Mouse (Mus musculus) forebrain, embryonic 12.5 days (tissue): ENCODE data around the gene Mogat2. TPM values are rescaled to one million over a fixed set of nuclear protein-coding genes. Genes with fewer than 3 reads are reported as not detected.

Source experiments
- ATAC-seq: fragments of 200-750 bp; cut with Nextera tagmentation; 2 replicates; pipeline ENCODE4 v1.8.0; 2017; ENCODE audit warnings: moderate TSS enrichment; ENCODE audit not compliant: low FRiP score
- H3K27ac ChIP-seq: fragments of 300-500 bp; sonication (generic); 2 replicates; pipeline ENCODE4 v1.5.1; 2016; ENCODE audit warnings: mild to moderate bottlenecking
- H3K27me3 ChIP-seq: fragments of 300-500 bp; sonication (generic); 2 replicates; pipeline ENCODE4 v1.6.1; 2016; ENCODE audit warnings: mild to moderate bottlenecking
- H3K36me3 ChIP-seq: fragments of 300-500 bp; sonication (generic); replicated peaks from 2 replicates; pipeline ENCODE4 v1.6.1; 2016; ENCODE audit warnings: mild to moderate bottlenecking
- H3K4me1 ChIP-seq: fragments of 300-500 bp; sonication (generic); 2 replicates; pipeline ENCODE4 v1.6.1; 2016
- H3K4me2 ChIP-seq: fragments of 300-500 bp; sonication (generic); 2 replicates; pipeline ENCODE4 v1.6.1; 2016; ENCODE audit warnings: mild to moderate bottlenecking, moderate library complexity
- H3K4me3 ChIP-seq: fragments of 300-500 bp; sonication (generic); replicated peaks from 2 replicates; pipeline ENCODE4 v1.5.1; 2016; ENCODE audit warnings: mild to moderate bottlenecking
- H3K9ac ChIP-seq: fragments of 300-500 bp; sonication (generic); 2 replicates; pipeline ENCODE4 v1.6.1; 2016; ENCODE audit warnings: mild to moderate bottlenecking
- H3K9me3 ChIP-seq: fragments of 300-500 bp; sonication (generic); 2 replicates; pipeline ENCODE4 v1.6.1; 2016
- WGBS: fragments of 180-500 bp; shearing (Covaris S2); methylation state at CpG from one replicate; pipeline ENCODE4 v1.1.7; 2016; 5-methylcytosine and 5-hydroxymethylcytosine counted together
- polyA plus RNA-seq: library from polyadenylated mRNA; unstranded; fragments of >200 nt; fragmentation: Nextera tagmentation; extraction: Ambion mirVana; gene quantifications from 2 replicates; pipeline ENCODE4 v1.2.1, GENCODE M21; 2016

Gene Mogat2
- polyA plus RNA-seq, 1 experiment from 2014 or later, result 4.5 TPM

- Histone ChIP-seq H3K4me2 (no peak overlapping the region), H3K36me3 (no peaks in the 10 kb centered on the region), H3K9me3 (no peaks in the 10 kb centered on the region), H3K4me3 (no peak overlapping the region), H3K27me3 (peaks cover 7% of the 10 kb centered on the region), H3K9ac (no peak overlapping the region), H3K27ac (no peak overlapping the region), H3K4me1 (peaks cover 16% of the 10 kb centered on the region)
- no peak for ATAC-seq
- 77% methylated on average over 4 of the region's 4 CpGs for WGBS
Measured at GRCm38 (mm10) chr7:99263509-99263908, 25.1 kb upstream of the Mogat2 start.

DNA sequence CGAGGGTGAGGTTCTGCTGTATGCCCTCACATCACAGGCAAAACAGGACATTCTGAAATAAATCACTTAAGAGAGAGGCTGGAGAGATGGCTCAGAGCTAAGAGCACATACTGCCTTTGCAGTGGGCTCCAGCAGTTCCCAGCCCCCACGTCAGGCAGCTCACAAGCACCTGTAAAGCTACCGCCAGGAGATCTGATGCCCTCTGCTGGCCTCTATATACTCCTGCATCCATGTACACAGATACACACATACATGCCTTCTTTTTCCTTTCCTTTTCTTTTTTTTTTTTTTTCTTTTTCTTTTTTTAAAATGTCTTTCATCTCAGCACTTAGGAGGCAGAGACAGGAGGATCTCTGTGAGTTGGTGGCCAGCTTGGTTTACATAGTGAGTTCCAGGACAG lies 23.5 kb upstream of the Mogat2 start:
- no peaks in the 10 kb centered on the region for H3K9me3 ChIP-seq
- no peak overlapping the region for H3K4me3 ChIP-seq
- H3K4me1 ChIP-seq, result peaks cover 5% of the 10 kb centered on the region
- ATAC-seq, result no peak
- no peak overlapping the region for H3K27ac ChIP-seq
- H3K9ac ChIP-seq, result no peak overlapping the region
- 48% methylated on average over 3 of the region's 3 CpGs for WGBS
- H3K36me3 ChIP-seq, result no peaks in the 10 kb centered on the region
- H3K4me2 ChIP-seq, result no peak overlapping the region
- peaks cover 7% of the 10 kb centered on the region for H3K27me3 ChIP-seq

DNA sequence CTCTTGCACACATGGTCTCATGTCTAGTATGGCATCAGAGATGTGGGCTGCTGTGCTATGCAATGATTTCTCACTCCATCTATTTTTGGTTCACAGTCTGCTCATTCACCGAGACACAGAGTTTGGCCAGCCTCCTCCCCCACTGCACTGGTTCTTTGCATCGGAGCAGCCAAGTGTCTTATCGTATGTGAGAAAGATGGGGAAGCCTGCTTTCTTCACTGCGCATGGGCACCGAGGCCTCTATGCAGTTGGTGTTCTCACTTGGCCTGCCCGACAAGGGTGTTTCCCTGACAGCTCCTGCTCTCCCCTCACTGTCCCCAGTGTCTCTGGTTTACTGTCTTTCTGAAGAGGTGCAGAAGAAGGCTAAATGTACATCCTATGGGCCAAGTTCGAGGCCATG lies 16.6 kb upstream of the Mogat2 start:
- Histone ChIP-seq H3K36me3 (no peaks in the 10 kb centered on the region), H3K4me2 (no peak overlapping the region), H3K9me3 (no peaks in the 10 kb centered on the region), H3K4me3 (no peak overlapping the region), H3K4me1 (no peaks in the 10 kb centered on the region), H3K27ac (no peak overlapping the region), H3K9ac (no peak overlapping the region), H3K27me3 (peaks cover 10% of the 10 kb centered on the region; the same call in 1 of the 2 replicates)
- 92% methylated on average over 7 of the region's 7 CpGs for WGBS
- ATAC-seq, result no peak

GRCm38 (mm10) chr7:99250386-99250785 lies 12.0 kb upstream of the Mogat2 start:
- no peak for ATAC-seq
- Histone ChIP-seq H3K4me2 (no peak overlapping the region), H3K36me3 (no peaks in the 10 kb centered on the region), H3K4me1 (peaks cover 3% of the 10 kb centered on the region), H3K9ac (no peak overlapping the region), H3K9me3 (no peaks in the 10 kb centered on the region), H3K4me3 (no peak overlapping the region), H3K27me3 (peaks cover 24% of the 10 kb centered on the region), H3K27ac (no peak overlapping the region)
- WGBS, result 36% methylated on average over 9 of the region's 9 CpGs

DNA sequence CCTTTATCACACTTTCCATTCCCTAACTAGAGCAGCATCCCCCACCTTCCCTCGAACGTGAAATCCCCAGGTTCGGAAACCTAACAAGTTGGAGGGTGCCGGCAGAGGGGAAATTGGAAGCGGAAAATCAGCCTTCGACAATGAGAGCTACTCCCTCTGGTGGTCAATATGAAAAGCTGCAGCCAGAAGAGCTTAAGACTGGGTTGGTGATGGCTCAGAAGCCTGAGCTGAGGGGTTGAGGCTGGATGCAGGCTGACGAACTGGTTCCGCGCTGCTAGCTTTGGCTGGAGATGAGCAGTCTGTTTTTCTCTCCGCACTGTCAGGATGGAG lies 11.1 kb upstream of the Mogat2 start:
- WGBS, result 2% methylated on average over 10 of the region's 10 CpGs
- H3K27me3 ChIP-seq, result peaks cover 24% of the 10 kb centered on the region
- H3K4me3 ChIP-seq, result peak overlapping the region; percentile 44; the same call in 1 of the 2 replicates
- H3K4me1 ChIP-seq, result peaks cover 3% of the 10 kb centered on the region
- H3K36me3 ChIP-seq, result no peaks in the 10 kb centered on the region
- no peak overlapping the region for H3K27ac ChIP-seq
- ATAC-seq, result peak; percentile 58
- no peaks in the 10 kb centered on the region for H3K9me3 ChIP-seq
- no peak overlapping the region for H3K9ac ChIP-seq
- H3K4me2 ChIP-seq, result peak overlapping the region; percentile 73

- H3K9me3 ChIP-seq, result no peaks in the 10 kb centered on the region
- H3K36me3 ChIP-seq, result no peaks in the 10 kb centered on the region
- no peak overlapping the region for H3K27ac ChIP-seq
- H3K27me3 ChIP-seq, result peaks cover 24% of the 10 kb centered on the region
- H3K4me1 ChIP-seq, result peaks cover 3% of the 10 kb centered on the region
- H3K4me2 ChIP-seq, result peak overlapping the region; percentile 73
- WGBS, result under 1% methylated on average over 29 of the region's 44 CpGs
- peak overlapping the region; percentile 44 for H3K4me3 ChIP-seq
- H3K9ac ChIP-seq, result peak overlapping the region; percentile 51
- ATAC-seq, result peak; percentile 59
Measured at GRCm38 (mm10) chr7:99248906-99249581, 10.6 kb upstream of the Mogat2 start.

DNA sequence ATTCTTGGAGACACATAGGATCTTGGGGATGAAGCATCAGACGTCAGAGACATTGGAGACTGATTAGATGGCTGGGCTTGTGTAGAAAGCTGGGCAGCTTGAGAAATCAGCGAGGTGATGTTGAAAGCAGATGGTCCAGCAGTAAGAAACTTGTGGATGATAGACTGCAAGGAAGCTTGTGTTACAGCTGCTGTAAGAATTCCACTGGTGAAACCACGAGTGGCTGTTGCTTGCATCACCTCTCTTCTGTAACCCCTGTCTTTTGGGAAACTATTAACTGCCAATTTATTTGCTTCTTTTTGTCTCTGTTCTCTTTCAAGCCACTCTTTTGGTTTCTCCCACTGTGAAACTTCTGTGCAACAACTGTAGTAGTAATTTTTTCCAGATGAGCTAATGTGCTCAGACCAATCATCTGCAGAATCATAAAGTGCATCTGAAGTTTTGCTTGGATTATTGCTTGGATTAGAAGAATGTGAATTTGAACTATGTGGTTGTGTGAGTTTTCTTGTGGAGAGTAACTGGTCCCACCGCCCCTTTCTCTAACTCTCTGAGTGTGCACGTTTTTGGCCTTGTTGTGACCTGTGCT lies 9.8 kb upstream of the Mogat2 start:
- H3K4me2 ChIP-seq, result no peak overlapping the region
- no peaks in the 10 kb centered on the region for H3K9me3 ChIP-seq
- peaks cover 3% of the 10 kb centered on the region for H3K4me1 ChIP-seq
- no peak overlapping the region for H3K9ac ChIP-seq
- peaks cover 24% of the 10 kb centered on the region for H3K27me3 ChIP-seq
- ATAC-seq, result no peak
- WGBS, result 41% methylated on average over 5 of the region's 5 CpGs
- H3K4me3 ChIP-seq, result no peak overlapping the region
- no peaks in the 10 kb centered on the region for H3K36me3 ChIP-seq
- H3K27ac ChIP-seq, result no peak overlapping the region

GRCm38 (mm10) chr7:99242097-99242496 lies 3.7 kb upstream of the Mogat2 start:
- no peak overlapping the region for H3K4me3 ChIP-seq
- H3K4me2 ChIP-seq, result no peak overlapping the region
- peaks cover 22% of the 10 kb centered on the region for H3K27me3 ChIP-seq
- no peak overlapping the region for H3K9ac ChIP-seq
- H3K36me3 ChIP-seq, result no peaks in the 10 kb centered on the region
- no peaks in the 10 kb centered on the region for H3K9me3 ChIP-seq
- no peak for ATAC-seq
- peaks cover 14% of the 10 kb centered on the region for H3K4me1 ChIP-seq
- WGBS, result 94% methylated on average over 11 of the region's 11 CpGs
- no peak overlapping the region for H3K27ac ChIP-seq

DNA sequence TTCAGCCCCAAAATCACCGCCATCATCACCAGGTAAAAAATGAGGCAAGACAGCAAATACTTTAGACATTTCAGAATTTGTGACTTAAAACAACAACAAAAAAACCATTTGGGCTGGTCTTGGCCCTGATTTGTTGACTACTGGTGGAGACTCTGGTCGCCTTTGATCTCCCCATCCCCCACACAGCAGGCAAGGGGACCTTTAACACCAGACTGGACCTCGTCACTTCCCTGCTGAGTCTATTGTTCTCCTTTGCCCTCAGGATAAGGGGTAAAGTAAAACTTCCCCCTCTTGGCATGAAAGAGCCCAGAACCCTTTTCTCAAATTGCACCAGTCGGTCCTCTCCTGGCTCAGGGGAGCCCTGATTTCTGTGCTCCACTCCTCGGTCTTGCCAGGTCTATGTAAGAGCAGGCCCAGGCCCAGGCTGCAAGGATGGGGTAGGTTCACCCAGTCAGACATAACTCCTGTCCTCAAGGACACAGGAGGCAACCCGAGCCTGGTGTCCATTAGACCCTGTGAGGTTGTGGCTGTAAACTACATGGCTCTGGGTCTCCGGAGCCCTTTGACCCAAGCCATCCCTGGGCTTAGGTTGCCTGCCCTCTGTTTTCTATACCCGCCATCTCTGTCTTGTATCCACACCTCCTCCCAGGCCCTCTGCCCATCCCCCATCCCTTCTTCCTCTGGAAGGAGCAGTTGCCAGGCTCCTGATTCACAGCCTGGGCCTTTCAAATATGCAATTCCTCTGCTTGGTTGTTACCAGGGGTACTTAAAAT lies 1.3 kb downstream of the Mogat2 start:
- H3K4me2 ChIP-seq, result no peak overlapping the region
- no peak overlapping the region for H3K9ac ChIP-seq
- H3K4me3 ChIP-seq, result no peak overlapping the region
- peaks cover 22% of the 10 kb centered on the region for H3K27me3 ChIP-seq
- WGBS, result 15% methylated on average over 8 of the region's 8 CpGs
- peaks cover 19% of the 10 kb centered on the region for H3K4me1 ChIP-seq
- no peak overlapping the region for H3K27ac ChIP-seq
- no peaks in the 10 kb centered on the region for H3K9me3 ChIP-seq
- H3K36me3 ChIP-seq, result no peaks in the 10 kb centered on the region
- ATAC-seq, result no peak

- H3K4me3 ChIP-seq, result no peak overlapping the region
- no peak for ATAC-seq
- H3K4me1 ChIP-seq, result peaks cover 19% of the 10 kb centered on the region
- H3K27me3 ChIP-seq, result peaks cover 22% of the 10 kb centered on the region
- no peaks in the 10 kb centered on the region for H3K36me3 ChIP-seq
- 76% methylated on average over 2 of the region's 2 CpGs for WGBS
- no peak overlapping the region for H3K27ac ChIP-seq
- no peak overlapping the region for H3K9ac ChIP-seq
- no peak overlapping the region for H3K4me2 ChIP-seq
- no peaks in the 10 kb centered on the region for H3K9me3 ChIP-seq
Measured at GRCm38 (mm10) chr7:99235657-99236056, 2.8 kb downstream of the Mogat2 start.

DNA sequence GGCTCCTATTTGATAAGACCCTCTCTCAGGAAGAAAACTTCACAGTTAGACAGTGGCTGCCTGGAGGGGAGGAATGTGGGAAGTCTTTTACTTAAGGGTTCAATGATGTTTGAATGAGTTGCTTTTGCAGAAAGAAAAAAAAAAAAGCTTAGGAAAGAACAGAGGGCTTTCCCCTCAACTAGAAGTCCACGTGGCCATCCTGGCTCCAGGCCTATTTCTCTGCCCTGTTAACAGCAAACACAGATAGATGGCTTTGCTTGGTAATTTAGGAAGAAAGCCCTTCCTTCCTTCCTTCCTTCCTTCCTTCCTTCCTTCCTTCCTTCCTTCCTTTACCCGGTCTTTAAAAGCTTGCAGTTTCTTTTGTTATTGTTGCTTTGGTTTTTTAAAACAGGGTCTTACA lies 3.5 kb downstream of the Mogat2 start:
- Histone ChIP-seq H3K27ac (no peak overlapping the region), H3K4me3 (no peak overlapping the region)

DNA sequence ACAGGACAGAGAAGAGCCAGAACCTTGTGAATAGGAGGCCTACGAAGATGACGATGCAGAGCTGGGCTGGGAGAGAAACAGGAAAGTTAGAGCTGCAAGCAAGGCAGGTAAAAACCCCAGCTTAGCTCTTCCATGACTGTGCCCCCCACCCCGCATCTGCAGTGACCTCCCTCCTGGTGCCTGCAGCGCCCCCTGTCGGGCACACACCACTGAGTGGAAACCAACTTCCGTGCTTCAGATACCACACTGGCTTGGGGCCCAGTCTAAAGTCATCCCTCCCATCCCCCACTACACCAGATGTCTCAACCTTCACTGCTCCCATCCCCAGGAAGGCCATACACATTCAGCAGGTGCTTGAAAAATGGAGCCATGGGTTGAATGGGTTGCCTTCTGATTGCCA lies 5.8 kb downstream of the Mogat2 start:
- Histone ChIP-seq H3K9ac (no peak overlapping the region), H3K4me2 (no peak overlapping the region), H3K27ac (no peak overlapping the region), H3K36me3 (no peaks in the 10 kb centered on the region), H3K27me3 (peaks cover 4% of the 10 kb centered on the region), H3K4me3 (no peak overlapping the region), H3K9me3 (no peaks in the 10 kb centered on the region), H3K4me1 (peaks cover 10% of the 10 kb centered on the region)
- WGBS, result 59% methylated on average over 6 of the region's 6 CpGs
- no peak for ATAC-seq

More for the DNA sequence above, 3.5 kb downstream of the Mogat2 start:
- Histone ChIP-seq H3K9me3 (no peaks in the 10 kb centered on the region), H3K9ac (no peak overlapping the region), H3K27me3 (peaks cover 22% of the 10 kb centered on the region), H3K4me2 (no peak overlapping the region), H3K36me3 (no peaks in the 10 kb centered on the region), H3K4me1 (peaks cover 19% of the 10 kb centered on the region)
- no peak for ATAC-seq
- WGBS, result 47% methylated on average over 2 of the region's 2 CpGs
